Mouse (Mus musculus) kidney, postnatal 25 days (tissue): ENCODE measurements around the gene Ccdc85b.

ENCODE experiments used
- DNase-seq, 2 experiments: peaks; one replicate each; pipeline ENCODE4 v3.0.0; 2021; ENCODE audit warnings: mixed read lengths in 2 of 2

Gene Ccdc85b

DNA sequence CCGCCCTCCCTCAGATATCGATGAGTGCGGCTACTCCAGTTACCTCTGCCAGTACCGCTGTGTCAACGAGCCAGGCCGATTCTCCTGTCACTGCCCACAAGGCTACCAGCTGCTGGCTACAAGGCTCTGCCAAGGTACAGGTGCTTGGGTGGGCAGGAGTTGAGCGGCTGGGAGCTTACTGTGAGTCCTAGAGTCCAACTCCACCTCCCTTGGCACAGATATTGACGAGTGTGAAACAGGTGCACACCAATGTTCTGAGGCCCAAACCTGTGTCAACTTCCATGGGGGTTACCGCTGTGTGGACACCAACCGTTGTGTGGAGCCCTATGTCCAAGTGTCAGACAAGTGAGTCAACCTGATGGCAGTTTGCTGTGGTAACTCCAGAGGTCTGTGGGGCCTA lies 22.3 kb upstream of the Ccdc85b start:
- peak in 1 of 2 experiments; percentile 29 for DNase-seq

DNA sequence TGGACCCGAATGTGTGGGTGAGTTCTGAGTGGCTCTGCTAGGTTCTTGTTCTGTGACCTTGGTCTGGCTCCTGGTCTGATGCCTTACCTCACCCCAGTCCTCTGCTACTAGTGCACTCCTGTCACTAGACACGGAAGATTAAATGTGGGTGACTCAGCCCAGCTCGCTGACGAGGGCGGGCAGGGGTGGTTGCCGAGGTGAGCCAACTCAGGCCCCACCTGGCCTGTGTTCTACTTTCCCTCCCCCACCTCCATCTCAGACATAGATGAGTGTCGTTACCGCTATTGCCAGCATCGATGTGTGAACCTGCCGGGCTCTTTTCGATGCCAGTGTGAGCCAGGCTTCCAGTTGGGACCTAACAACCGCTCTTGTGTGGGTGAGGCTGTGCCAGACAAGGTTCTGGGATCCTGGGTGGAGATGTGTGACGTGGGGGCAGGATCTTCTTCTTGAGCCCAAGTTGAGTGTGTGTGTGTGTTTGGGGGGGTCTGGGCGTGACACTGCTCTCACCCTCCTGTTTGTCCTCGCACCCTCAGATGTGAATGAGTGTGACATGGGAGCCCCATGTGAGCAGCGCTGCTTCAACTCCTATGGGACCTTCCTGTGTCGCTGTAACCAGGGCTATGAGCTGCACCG lies 20.1 kb upstream of the Ccdc85b start:
- DNase-seq: no peak

DNA sequence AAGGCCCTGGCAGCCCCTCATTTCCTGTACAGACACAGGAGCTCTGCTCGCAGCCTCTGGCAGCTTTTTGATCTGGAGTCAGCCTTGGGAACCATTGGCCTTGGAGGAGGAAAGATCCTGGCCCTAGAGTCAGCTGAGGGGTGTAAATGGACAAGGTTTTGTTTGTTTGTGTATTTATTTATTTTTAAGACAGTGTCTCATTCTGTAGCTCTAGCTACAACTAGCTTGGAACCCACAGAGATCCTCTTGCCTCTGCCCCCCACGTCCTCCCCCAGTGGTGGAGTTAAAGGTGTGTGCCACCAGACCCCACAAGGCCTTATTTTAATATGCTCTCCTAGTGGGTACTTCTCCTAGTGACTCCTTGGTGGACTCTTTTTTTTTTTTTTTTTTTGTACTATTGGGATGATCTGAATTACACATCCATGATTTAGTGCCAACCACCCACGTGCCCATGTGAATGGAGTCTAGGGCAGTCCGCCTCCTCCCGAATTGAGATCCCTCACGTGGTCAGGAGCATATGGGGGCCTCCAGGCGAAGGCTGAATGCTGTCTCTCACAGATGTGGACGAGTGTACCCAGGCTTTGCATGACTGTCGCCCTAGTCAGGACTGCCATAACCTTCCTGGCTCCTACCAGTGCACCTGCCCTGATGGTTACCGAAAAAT lies 19.4 kb upstream of the Ccdc85b start:
- DNase-seq: no peak

DNA sequence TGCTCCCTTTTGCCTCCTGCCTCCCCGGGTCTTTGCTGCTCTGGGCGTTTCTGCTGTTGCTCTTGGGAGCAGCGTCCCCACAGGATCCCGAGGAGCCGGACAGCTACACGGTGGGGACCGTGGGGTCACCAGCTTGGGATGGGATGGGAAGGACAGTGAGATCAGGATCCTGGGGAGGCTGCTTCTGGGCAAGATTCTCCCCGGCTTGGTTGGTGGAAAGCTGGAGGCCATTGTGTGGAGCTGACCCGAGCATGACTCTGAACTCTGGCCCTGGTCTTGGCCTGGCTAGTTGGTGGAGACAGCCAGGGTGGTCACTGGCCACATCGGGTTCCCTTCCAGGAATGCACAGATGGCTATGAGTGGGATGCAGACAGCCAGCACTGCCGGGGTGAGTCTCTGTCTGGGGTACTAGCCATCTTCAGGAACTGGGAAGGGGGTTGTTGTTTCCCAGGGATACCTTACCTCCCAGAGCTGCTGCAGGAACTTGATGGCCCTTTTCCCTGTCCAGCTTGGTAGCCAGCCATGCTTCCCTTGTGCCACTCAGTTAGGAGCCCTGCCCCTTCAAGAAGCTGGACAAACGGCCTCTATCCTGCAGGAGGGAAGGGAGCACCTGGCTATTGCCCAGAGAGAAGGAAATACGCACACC lies 17.5 kb upstream of the Ccdc85b start:
- no peak for DNase-seq

DNA sequence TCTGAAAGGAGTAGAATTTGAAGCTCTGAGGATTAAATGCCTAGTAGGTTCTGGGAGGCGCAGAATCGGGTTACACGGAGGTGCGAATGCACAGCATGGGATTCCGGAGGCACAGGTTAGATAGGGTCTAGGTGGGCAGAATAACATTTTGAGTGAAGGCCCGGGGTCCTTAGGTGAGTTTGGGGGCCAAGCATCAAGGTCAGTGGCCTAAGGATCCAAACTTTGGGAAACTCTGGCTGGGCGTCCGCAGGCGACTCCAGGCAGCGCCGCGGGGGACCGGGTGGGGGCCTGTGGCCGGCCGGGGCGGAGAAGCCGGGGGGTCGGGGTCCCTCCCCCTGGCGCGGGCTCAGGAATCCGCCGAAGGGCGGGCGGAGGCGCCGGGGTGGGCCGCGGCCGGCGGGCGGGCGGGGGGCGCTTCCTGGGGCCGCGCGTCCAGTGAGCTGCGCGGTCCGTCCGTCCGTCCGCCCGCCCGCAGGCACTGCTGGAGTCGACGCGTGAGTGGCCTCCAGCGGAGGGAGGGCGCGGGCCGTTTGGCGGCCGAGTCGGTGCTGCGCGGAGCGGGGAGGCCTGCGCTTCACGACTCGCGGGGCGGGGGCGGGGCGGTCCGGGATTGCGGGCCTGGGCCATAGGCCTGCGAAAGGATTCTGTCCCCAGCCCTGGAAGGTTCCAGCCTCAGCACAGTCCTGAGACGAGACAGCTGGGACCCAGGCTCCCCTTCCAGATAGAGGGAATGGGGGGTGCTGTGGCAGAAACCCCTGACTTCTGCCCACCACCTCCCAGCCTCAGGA lies 16.8 kb upstream of the Ccdc85b start:
- DNase-seq: peak; percentile 48 to 69

DNA sequence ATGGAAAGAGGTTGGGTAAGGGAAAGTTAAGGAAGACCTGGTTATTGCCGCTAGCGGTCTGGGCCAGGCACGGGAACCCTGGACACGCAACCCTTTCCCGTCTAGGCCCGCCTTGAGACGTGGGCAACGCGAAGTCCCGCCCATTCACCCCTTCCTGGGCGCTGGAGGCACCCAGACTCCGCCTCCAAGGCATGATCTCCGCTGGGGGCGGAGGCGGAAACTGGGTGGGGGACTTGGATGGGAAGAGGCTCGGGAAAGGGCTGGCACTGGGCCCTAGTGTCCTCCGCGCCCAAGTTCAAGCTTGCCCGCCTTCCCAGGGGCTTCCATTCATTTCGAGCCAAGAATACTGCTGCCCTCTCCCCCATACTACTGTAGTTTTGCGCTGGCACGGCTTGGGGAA lies 16.0 kb upstream of the Ccdc85b start, which contains the start of gene Efemp2:
Efemp2 (plus strand) TSS at position 235 of the 400 bp plus-strand sequence.
- peak; percentile 84 to 92 for DNase-seq

DNA sequence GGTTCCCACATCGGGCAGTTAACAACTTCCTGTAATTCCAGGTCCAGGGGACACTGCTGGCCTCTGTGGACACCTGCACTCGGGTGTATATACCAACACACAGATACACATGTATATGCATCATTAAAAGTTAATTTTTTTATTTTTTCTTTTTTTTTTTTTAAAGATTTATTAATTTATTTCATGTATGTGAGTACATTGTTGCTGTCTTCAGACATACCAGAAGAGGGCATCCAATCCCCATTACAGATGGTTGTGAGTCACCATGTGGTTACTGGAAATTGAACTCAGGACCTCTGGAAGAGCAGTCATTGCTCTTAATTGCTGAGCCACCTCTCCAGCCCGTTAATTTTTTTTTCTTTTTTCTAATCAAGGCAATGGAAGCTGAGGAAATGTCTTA lies 15.2 kb upstream of the Ccdc85b start:
- DNase-seq: no peak

DNA sequence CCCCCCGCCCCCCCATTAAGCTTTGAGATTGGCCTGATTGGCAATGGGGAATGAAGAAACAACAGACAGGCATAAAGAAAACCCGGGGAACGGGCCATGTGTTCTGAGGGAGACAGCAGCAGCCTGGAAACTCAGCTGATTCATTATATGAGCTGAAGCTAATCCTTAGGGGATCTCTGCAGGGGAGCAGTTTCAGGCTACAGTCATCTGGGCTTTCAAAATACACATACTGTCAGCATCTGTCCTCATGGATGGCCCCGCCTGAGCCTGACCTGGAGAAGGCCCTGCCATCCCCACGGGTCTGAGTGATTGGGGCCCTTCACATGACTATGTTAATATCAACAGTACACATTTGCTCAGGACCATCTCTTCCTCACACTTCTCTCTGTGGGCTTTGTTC lies 14.2 kb upstream of the Ccdc85b start:
- no peak for DNase-seq

DNA sequence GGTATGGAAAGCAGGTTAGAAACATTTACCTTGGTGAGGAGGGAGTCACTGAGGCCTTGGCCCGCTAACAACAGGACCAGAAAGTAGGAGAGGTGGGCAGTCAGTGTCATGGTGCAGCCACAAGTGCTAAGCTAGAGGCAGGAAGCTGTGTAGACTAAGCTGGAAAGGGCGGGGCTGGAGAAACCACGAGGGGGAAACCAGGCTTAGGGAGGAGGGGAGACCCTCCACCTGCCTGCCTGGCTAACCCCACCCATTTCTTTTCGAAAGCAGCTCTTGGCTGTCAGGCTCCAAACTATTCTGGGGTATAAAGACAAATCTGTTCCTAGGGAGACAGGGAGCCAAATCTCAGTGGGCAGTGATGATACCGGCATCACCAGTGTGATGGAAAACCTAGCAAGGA lies 10.7 kb upstream of the Ccdc85b start, which contains the start of gene Ctsw:
Ctsw (minus strand) TSS at position 134 of the 400 bp plus-strand sequence.
- peak in 1 of 2 experiments; percentile 37 for DNase-seq

DNA sequence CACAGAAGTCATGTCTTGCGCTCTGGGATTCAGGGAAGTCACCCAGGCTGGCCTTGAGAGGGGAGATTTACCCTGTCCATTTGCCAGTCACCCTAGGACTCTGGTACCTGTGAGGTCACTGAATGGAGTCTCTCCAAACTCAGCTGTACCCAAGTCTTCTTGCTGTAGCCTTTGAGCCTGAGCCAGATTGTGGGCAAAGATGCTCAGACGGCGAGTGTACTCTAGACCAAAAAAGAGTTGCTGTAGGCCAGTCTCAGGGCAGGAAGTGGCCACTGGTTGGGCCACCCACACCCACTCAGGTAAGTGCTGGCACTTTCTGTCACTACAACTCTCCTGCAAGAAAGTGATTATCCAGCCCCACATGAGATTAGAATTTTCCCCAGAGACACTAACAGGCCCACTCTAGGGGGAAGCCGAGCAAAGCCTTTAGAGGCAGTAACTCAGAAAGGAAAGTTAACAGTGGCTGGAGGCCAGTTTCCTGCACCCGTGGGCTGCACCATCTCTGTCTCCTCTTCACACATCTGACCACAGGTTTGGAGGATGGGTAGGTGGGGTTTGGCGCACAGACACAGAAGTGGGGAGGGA lies 9.3 kb upstream of the Ccdc85b start:
- peak in 1 of 2 experiments; percentile 26 for DNase-seq

DNA sequence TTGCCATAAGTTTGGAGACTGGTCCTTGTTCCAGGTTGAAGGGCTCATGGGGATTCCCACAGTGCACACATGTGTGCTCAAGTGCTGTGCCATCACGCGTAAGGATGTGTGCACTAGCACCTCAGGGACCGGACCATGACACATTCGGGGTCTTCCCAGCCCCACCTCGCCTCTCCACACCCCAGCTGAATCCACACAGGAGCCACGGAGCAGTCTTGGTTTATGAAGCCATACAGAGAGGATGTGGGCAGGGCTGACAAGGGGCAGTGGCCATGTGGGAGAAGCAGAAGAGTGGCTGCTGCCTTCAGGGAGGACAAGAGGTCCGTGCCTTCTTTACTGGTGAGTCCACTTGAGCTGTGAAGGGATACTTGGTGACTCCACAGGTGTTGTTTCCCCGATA lies 7.3 kb upstream of the Ccdc85b start:
- DNase-seq: peak in 1 of 2 experiments; percentile 34

DNA sequence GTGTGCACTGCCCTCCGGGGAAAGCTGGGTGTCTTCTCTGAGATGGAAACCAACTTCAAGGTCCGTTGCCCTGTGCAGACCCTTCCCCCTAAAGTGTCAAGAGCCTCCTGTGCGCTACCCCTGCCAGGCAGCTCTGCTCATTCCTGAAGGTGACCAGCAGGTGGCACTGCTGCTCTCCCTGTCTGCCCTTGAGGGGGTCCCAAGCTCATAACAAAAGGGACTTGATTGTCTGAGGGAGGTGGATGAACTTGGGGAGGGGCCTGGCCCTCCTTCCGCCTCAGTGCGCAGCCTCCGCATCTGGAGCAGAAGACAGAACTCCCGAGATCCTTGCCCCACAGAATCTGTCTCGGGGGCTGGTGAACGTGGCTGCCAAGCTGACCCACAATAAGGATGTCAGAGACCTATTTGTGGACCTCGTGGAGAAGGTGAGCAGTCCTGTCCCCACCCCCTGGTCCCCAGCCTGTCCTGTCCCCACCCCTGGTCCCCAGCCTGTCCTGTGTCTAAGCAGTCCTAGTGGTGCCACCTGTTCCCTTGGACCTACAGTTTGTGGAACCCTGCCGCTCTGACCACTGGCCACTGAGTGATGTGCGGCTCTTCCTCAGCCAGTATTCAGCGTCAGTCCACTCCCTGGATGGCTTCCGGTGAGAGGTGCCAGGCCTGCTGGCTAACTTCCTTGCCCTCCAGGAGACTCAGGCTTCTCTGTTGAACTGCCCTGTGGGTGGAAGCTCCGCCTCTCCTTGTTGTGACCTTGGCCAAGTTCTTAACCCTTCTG lies 6.3 kb upstream of the Ccdc85b start:
- peak; percentile 60 to 82 for DNase-seq

DNA sequence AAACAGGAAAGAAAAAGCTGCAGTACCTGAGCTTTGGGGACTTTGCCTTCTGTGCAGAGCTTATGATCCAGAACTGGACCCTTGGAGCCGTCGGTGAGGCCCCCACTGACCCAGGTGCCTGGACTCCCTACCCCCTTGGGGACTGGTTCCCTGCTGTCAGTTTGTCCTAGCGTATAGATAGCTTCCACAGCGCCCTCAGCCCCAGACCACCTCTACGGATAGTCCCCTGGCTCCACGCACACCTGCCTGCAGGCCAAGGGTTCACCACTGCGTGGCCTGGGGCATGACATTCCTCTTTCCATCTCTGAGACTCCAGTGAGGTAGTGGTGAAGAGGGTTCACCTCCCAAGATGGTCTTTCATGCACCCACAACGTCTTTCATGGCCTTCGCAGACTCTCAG lies 5.5 kb upstream of the Ccdc85b start:
- DNase-seq: peak in 1 of 2 experiments; percentile 36

DNA sequence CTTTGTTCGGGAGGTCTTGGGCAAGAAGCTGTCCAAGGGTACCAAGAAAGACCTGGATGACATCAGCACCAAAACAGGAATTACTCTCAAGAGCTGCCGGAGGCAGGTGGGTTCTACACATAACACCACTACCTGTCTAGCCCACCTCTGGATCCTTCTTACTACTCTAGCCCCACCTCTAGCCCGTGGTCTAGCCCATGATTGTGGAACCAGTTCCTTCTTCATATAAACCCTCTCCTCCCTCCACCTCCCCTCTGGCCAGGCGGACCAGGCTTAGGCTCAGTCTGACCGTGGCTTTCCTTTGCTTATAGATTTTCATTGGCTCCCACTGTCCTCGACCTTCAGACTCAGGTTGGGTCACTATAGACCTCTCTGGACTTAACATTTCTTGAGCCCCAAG lies 3.7 kb upstream of the Ccdc85b start:
- no peak for DNase-seq

DNA sequence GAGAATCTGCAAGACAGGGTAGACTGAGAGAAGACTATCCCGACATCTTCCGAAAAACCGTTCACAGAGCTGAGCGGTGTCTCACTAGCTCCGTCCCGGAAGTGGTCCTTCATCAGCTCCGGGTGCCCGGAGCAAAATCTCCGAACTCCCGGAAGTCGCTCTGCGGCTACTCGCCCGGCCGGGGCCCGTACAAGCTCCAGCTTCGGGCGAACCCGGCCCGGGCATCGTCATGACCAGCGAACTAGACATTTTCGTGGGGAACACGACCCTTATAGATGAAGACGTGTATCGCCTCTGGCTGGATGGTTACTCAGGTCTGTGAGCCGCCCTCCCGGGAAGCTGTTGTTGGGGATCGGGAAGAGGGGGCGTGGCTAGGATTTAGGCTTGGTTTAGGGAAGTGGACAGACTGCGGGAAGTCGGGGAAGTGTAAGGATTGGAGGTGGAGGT lies 2.8 kb upstream of the Ccdc85b start, which contains the start of gene Fibp:
Fibp (plus strand) TSS at position 151 of the 447 bp plus-strand sequence.
- DNase-seq: peak; percentile 87 to 93

DNA sequence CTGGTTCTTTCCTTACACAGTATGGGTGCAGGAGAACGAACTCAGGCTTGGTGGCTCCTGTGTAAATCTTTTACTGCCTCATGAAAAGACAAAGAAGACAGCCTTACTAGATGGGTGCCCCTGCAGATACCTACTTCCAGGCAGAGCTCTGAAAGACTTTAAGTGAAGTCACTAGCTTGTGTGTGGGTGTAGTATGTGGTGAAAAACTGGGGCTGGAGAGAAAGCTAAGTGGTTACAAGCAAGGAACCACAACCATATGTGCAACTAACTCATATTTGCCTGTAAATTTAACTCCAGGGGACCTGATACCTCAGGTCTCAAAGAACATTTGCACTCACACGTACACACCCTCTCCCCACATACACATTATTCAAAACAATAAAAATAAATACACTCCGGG lies 2.2 kb upstream of the Ccdc85b start:
- DNase-seq: no peak

DNA sequence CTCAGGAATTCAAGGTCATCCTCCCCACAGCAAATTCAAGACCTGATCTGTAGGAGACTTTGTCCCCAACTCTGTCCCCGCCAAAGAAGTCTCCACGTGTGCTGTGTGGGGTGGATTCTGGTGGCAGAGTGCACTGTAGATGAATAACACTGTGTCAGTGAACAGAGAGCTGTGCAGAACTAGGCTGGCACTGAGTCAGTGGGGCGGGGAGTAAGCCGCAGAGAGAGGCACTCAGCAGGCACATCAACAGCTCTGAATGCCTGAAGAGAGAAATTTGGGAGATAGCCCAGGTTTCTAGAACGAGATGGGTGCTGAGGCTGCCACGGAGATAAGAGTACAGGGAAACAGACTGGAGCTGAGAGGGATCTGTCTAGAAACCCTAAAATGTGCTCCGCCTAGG lies 1.3 kb upstream of the Ccdc85b start:
- peak; percentile 34 to 63 for DNase-seq

DNA sequence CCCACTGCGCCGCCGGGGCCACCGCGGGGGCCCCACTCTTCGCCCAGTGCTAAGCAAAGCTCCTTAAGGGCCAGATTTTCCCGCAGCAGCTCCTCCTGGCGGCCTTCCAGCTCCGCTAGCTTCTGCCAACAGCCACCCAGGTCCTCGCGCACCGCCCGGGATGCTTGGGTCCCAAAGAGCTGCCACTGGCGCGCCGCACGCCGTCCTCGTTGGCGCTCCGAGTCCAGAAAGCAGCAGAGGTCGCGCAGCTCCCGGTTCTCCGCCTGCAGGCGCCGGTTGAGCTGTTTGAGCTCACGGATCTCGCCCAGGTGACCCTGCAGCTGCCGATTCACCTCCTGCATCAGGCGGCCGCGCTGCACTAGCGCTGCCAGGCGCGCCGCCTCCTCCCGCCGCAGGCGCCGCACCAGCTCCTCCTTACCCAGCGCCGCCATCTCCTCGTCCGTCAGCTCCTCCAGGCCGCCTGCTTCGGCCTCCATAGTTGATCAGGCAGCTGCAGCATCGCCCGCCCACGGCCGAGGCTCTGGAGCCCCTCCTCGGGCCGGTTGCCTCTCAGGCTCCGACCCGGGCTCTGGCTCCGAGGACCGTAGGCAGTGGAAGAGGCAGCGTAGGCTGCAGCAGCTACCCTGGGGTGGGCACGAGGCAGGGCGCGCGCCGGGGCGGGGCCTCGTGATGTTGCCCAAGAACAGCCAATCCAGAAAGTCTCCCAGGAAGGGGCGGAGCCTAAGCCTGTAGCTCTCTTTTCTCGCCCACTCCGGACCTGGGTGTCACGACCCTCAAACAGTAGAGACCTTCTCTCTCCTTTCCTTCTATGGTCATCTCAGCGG lies 560 bp downstream of the Ccdc85b start:
- peak; percentile 98 for DNase-seq

DNA sequence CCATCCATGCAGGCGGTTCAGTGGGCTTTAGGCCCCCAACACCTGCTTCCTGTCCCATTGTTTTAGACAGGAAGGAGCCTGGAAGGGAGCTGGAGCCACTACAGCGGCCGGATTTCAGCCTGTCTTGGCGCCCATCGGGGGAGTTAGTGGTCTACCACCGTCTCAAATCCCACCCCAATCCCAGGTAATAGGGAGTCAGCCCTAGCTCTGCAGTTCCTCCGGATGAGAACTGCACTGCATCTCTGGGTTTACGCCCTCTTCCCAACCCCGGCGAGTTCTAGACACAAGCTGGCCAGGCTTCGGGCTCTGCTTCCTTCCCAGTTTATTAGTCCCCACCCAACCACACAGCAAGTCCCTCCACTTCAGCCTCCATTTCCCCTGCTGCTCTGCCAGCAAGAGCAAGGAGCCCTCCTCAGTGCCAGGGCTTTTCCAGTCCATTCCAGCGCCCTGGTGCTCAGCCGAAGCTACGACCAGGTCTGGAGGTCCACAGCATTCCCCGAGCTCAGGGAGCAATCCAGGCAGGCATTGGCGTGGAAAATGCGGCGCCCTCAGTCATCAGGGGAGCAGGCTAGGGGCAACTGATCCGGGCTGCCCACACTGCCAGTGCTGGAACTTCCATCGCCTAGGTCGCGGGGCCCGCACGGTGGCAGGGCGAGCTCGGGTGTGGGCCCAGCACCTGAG lies 1.3 kb downstream of the Ccdc85b start:
- peak; percentile 48 to 78 for DNase-seq

DNA sequence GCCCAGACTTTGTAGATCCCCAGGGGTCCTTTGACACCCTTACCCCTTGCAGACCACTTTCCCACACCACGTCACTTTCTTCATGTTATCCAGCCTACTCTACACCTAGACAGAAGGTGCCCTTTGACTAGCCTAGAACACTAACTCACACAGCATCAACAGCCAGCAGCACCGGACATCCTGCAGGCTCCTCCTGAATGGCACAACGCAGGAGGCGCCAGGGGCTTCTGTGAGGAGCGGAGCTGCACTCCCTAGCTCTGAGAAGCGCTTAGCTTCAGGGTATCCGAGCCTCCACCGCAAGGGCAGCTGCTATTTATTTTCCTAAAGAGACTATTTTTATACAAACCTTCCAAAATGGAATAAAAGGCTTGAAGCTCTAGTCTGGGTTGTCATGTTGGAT lies 2.1 kb downstream of the Ccdc85b start:
- peak in 1 of 2 experiments; percentile 37 for DNase-seq
